Mouse (Mus musculus): ENCODE results near the gene Gm9507.
"Not testable (repeated sequence)": the region's sequence is repeated elsewhere in the genome, so short reads cannot be mapped to it uniquely, and the experiment has no call there.

Gm9507 gene

DNA sequence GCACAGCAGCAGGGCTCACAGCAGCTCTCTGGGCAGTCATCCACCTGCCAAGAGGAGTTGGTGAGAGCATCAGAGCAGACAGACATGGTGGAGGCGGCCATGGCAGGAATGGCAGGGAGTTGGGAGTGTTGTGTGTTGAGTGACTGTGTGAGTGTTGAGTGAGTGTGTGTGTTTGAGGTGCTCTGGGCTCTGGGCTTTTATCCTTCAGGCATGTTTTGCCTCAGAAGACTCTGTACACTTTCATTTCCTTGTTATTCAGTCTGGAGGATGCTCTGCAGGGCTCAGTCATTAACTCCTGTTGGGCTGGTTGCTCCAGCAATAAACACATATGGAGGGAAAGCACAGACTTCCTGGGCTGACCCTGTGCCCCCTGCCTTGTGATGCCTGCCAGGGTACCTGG is 40.4 kb downstream of the Gm9507 start, which contains the start of gene Gm3238:
TSS of gene Gm3238 (minus strand) at position 101 of the 400 bp plus-strand sequence.
- not testable (repeated sequence) for DNase-seq (ENCODE audit: low spot score)

DNA sequence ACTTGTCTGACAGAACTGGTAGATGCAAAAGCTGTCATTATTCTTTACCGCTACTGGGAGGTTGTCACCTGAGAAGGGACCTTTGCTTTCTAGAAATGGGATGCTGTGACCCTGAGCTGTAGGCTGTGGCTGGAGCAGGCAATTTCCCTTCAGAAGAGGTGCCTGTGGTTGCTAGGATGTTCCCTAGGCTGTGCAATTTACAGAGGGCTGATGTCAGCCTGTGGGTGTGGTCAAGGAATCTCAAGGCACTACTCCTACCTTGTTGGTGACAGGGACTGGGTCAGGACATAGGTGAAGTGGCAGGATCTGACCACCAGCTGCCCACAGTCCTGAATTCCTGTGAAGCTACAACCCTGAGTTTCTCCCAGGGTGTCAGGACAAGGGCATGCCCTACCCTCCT is 41.9 kb downstream of the Gm9507 start:
- DNase-seq (ENCODE audit: low spot score): no peak

All from embryo, embryonic 10.5 days (tissue).